ENCODE assay signal across 9 mouse cellular contexts in genomic region chr13:113265257-113265656, GRCm38 (mm10). TPM values are rescaled to one million over a fixed set of nuclear protein-coding genes. Genes with fewer than 3 reads are reported as not detected.
DNase-seq lines count a peak whose midpoint lies in the region; ATAC-seq lines count a peak whose summit lies in the region.
"Had no signal": no experiment of that assay in that cellular context is flagged by ENCODE, and none has a peak within 500 bp of the region (broad histone marks: within the 10 kb centered on the region; RNA-seq: fewer than 3 reads in every experiment).

No protein-coding gene starts in this region.

- no peaks in the 10 kb centered on the region for H3K36me3 ChIP-seq in forebrain, embryonic 14.5 days (ENCODE audit: control insufficient read depth, insufficient read depth, low read length)
- H3K36me3 ChIP-seq in forebrain, embryonic 13.5 days (ENCODE audit: poor library complexity, severe bottlenecking), result no peaks in the 10 kb centered on the region

- H3K4me2 ChIP-seq in forebrain, embryonic 14.5 days (ENCODE audit: low read length), result no peak overlapping the region
- no peak overlapping the region for H3K4me2 ChIP-seq in forebrain, embryonic 13.5 days

- H3K27me3 ChIP-seq in forebrain, embryonic 14.5 days (replicated peaks; ENCODE audit: control insufficient read depth, insufficient read depth, low read length), result no peaks in the 10 kb centered on the region
- no peaks in the 10 kb centered on the region for H3K27me3 ChIP-seq in forebrain, embryonic 13.5 days

- no peak overlapping the region for H3K9ac ChIP-seq in forebrain, embryonic 14.5 days (ENCODE audit: low read length)
- H3K9ac ChIP-seq in forebrain, embryonic 13.5 days, result no peak overlapping the region

- no peaks in the 10 kb centered on the region; the same call in 1 of the 2 replicates for H3K4me1 ChIP-seq in forebrain, embryonic 14.5 days (ENCODE audit: control insufficient read depth, insufficient read depth, low read length)
- H3K4me1 ChIP-seq in forebrain, embryonic 13.5 days, result no peaks in the 10 kb centered on the region

- ATAC-seq in forebrain, embryonic 14.5 days, result no peak
- ATAC-seq in forebrain, embryonic 13.5 days, result no peak
- no peak for ATAC-seq in megakaryocyte-erythroid progenitor cell, adult 5-6 weeks (replicated peaks; ENCODE audit: low FRiP score, low TSS enrichment, poor library complexity, severe bottlenecking)

- WGBS in forebrain, embryonic 14.5 days, result 31% methylated on average over 13 of the region's 13 CpGs
- 33% methylated on average over 13 of the region's 13 CpGs for WGBS in forebrain, embryonic 13.5 days

- peak; percentile 62 for DNase-seq in forebrain, embryonic 14.5 days (ENCODE audit: low spot score)
- peak; percentile 20 for DNase-seq in ovary, postnatal 14 days (ENCODE audit: low spot score)
- DNase-seq in ovary, adult 18-20 months (ENCODE audit: low spot score), result no peak
- DNase-seq in embryo, embryonic 11 days, result peak; percentile 86
- DNase-seq in layer of hippocampus, postnatal 10 days (ENCODE audit: low spot score in 2 of 2), result peak; percentile 62 to 68
- peak; percentile 52 for DNase-seq in naive thymus-derived CD4-positive, alpha-beta T cell, adult 2 months (ENCODE audit: low read depth)

- H3K9me3 ChIP-seq in forebrain, embryonic 14.5 days (replicated peaks; ENCODE audit: control insufficient read depth, low read length), result no peaks in the 10 kb centered on the region
- H3K9me3 ChIP-seq in forebrain, embryonic 13.5 days (replicated peaks), result no peaks in the 10 kb centered on the region

- H3K27ac ChIP-seq in forebrain, embryonic 14.5 days (ENCODE audit: low read depth, low read length), result no peak overlapping the region
- H3K27ac ChIP-seq in forebrain, embryonic 13.5 days, result no peak overlapping the region

- H3K4me3 ChIP-seq in forebrain, embryonic 14.5 days (ENCODE audit: low read depth, low read length), result no peak overlapping the region
- H3K4me3 ChIP-seq in forebrain, embryonic 13.5 days, result no peak overlapping the region

RNA-seq across cellular contexts. Expression of gene BC067074, which starts 27.7 kb away (rescaled TPM):
- 0.52 TPM in 2 replicates for polyA plus RNA-seq in forebrain, embryonic 14.5 days (2014; fragmentation: Nextera tagmentation; extraction: Ambion mirVana)
- polyA plus RNA-seq in forebrain, embryonic 13.5 days (2015; fragmentation: Nextera tagmentation; extraction: Ambion mirVana), result 0.75 and 0.89 TPM in 2 replicates
- total RNA-seq in layer of hippocampus, postnatal 10 days (2021), result 1 to 10 TPM; 1.8 to 2.3 TPM
- not detected in 2 replicates for total RNA-seq in megakaryocyte-erythroid progenitor cell, adult 5-6 weeks (2014; fragmentation: Nextera tagmentation)
- total RNA-seq in megakaryocyte-erythroid progenitor cell, adult 5-6 weeks (2017), result not detected in 2 replicates

RNA-seq across cellular contexts. Expression of gene Gzmk, which starts 39.5 kb away (rescaled TPM):
- polyA plus RNA-seq in forebrain, embryonic 14.5 days (2014; fragmentation: Nextera tagmentation; extraction: Ambion mirVana), result not detected in 2 replicates
- not detected in 2 replicates for polyA plus RNA-seq in forebrain, embryonic 13.5 days (2015; fragmentation: Nextera tagmentation; extraction: Ambion mirVana)
- total RNA-seq in layer of hippocampus, postnatal 10 days (2021), result under 1 TPM in 1 of 2 experiments, not detected in 1; 0.25 TPM
- not detected in 2 replicates for total RNA-seq in megakaryocyte-erythroid progenitor cell, adult 5-6 weeks (2014; fragmentation: Nextera tagmentation)
- total RNA-seq in megakaryocyte-erythroid progenitor cell, adult 5-6 weeks (2017), result not detected in 2 replicates

RNA-seq across cellular contexts. Expression of gene Esm1, which starts 55.8 kb away (rescaled TPM):
- polyA plus RNA-seq in forebrain, embryonic 14.5 days (2014; fragmentation: Nextera tagmentation; extraction: Ambion mirVana), result 0.96 and 1.0 TPM in 2 replicates
- polyA plus RNA-seq in forebrain, embryonic 13.5 days (2015; fragmentation: Nextera tagmentation; extraction: Ambion mirVana), result 0.64 and 1.7 TPM in 2 replicates
- total RNA-seq in layer of hippocampus, postnatal 10 days (2021), result 1 to 10 TPM in 1 of 2 experiments, under 1 TPM in 1; 0.56 to 1.2 TPM
- total RNA-seq in megakaryocyte-erythroid progenitor cell, adult 5-6 weeks (2014; fragmentation: Nextera tagmentation), result not detected in 2 replicates
- 0.53 TPM in 1 of 2 replicates, not detected in the other for total RNA-seq in megakaryocyte-erythroid progenitor cell, adult 5-6 weeks (2017)
- total RNA-seq: layer of hippocampus, adult 18-20 months had no signal
